Mouse (Mus musculus) heart, postnatal 4 days (tissue): ENCODE results near the gene Ndufa1. TPM values are rescaled to one million over a fixed set of nuclear protein-coding genes. Genes with fewer than 3 reads are reported as not detected.
A peak's percentile ranks its signal among the peaks of the same experiment; 100 is the strongest.
"Not testable (repeated sequence)": the region's sequence is repeated elsewhere in the genome, so short reads cannot be mapped to it uniquely, and the experiment has no call there.

Experiments used
- DNase-seq: peaks from one replicate; pipeline ENCODE4 v3.0.0; 2021
- total RNA-seq, 2 experiments: library from RNA; stranded (reverse); gene quantifications; 2 replicates each; pipeline ENCODE4 v1.2.3; 2021

The Ndufa1 gene
- 100 to 1,000 TPM; 565 to 671 TPM for total RNA-seq

GRCm38 (mm10) chrX:37191105-37191743, at the start of gene Ndufa1, which contains the start of gene Rnf113a1:
Gene Ndufa1, minus strand, starts transcription at chrX:37191163.
Gene Rnf113a1, plus strand, starts transcription at chrX:37191245.
- peak; percentile 83 for DNase-seq

DNA sequence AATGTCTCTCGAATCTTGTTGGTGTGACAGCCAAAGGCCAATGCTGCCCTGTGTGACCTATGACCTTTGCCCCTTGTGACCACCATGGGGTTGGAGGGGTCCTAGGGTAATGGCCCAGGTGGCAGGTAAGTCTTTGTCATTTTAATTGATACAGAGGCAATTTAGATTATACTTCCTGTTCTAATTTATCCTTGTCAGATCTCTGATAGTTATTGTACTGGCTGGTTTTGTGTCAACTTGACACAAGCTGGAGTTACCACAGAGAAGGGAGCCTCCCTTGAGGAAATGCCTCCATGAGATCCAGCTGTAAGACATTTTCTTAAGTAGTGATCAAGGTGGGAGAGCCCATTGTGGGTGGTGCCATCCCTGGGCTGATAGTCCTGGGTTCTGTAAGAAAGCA, 31.2 kb upstream of the Ndufa1 start, which contains the start of gene Rhox1:
TSS of gene Rhox1 (minus strand) at position 101 of the 400 bp plus-strand sequence.
- DNase-seq: not testable (repeated sequence)

DNA sequence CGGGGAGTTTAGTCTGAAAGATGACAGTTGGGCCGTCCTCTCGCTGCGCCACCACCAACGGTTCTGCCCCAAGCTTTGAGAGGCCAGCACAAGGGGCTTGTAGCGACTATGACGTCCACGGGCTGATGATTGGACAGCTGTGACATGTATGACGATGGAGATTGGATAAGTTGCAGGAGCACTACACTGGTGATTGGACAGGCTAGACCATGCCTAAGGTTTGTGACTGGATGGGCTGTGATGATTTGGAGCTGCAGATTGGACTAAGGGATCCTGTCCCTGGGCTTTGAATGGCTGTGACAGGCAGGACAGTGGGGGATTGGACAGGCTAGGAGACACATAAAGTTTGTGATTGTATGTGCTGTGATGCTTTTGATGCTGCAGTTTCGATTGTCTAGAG, 20.0 kb upstream of the Ndufa1 start, which contains the start of gene Gm9:
TSS of gene Gm9 (minus strand) at position 101 of the 400 bp plus-strand sequence.
- no peak for DNase-seq

GRCm38 (mm10) chrX:37198676-37199075, 7.7 kb upstream of the Ndufa1 start:
- no peak for DNase-seq

- DNase-seq: no peak
These were observed 899 bp upstream of the Ndufa1 start for GRCm38 (mm10) chrX:37191744-37192379.

- no peak for DNase-seq
These were observed 233 bp downstream of the Ndufa1 start for GRCm38 (mm10) chrX:37190755-37191104.

DNA sequence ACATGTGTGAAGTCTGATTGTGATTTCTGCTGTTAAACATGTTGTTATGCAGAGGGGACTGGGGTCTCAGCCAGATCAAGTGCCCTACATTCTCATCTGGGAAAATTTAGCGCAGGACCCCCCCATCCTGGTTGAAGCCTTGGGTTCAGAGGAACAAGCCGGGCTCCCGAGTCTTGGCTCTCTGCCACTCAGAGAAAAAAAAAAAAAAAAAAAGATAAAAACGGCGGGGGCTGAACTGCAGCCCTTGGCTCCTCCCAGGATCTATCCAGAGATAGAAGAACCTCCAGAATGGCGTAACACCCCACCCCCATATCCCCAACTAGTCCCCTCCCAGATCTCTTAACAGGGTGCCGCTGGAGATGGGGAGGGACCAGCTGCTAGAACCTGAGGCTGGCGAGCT, 6.6 kb downstream of the Ndufa1 start:
- not testable (repeated sequence) for DNase-seq

GRCm38 (mm10) chrX:37168742-37169141, 22.2 kb downstream of the Ndufa1 start, which contains the start of gene Akap14:
Gene Akap14, minus strand, starts transcription at chrX:37168842.
- no peak for DNase-seq

DNA sequence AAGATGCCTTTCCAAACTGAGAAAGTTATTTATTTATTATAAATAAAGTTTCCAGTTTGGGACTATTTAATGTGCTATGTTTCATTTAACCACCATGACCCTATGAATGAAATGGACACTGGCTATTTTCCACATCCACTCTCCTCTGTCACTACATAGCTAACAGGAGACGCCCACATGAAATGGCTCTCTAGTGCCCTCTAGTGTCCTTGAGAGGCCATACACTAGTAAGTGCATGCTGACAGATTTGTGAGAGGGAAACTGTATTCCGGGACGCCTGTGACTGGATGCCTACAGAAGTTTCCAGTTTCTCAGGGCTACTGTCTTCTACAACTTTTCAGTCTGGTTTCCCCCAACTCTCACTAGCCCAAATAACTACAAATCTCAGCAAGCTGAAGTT, 23.9 kb downstream of the Ndufa1 start:
- peak; percentile 53 for DNase-seq

GRCm38 (mm10) chrX:37163115-37163514, 27.8 kb downstream of the Ndufa1 start:
- DNase-seq: no peak

GRCm38 (mm10) chrX:37161169-37161568, 29.8 kb downstream of the Ndufa1 start:
- DNase-seq: no peak

- DNase-seq: peak; percentile 8
These were observed 33.1 kb downstream of the Ndufa1 start for GRCm38 (mm10) chrX:37157839-37158238.

DNA sequence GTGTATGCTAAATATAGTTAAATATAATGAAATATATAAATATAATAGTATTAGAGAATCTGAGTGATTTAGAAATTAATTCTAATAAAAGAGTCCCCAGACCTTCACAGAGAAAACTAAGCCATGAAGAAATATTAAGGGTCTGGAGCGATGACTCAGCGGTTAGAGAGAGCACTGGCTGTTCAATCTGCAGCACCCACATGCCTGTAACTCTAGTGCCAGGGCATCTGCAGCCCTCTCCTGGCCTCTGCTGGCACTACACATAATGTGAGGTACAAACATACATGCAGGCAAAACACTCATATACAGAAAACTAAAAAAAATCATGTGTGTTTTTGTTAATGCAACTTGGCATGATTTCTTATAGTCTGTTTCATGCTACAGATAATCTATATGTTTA, 46.0 kb downstream of the Ndufa1 start:
- no peak for DNase-seq

DNA sequence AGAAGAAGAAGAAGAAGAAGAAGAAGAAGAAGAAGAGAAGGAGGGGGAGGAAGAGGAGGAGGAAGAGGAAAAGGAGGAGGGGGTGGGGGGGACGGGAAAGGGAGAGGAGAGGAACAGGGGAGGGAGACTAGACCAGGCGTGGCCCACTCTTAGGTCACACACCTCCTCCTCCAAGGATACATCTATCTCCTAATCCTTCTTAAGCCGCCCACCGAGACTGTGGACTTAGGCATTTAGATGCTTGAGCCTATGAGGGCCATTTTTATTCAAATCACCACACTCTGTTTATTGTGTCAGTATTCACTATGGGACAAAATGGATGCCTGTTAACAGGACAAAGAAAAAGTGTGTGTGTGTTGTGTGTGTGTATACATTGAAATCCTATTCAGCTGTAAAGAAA, 46.5 kb downstream of the Ndufa1 start:
- DNase-seq: not testable (repeated sequence)

- no peak for DNase-seq
These were observed 49.2 kb downstream of the Ndufa1 start for GRCm38 (mm10) chrX:37141732-37142131.

Other genes with a start within 250 kb of the Ndufa1 start
- 10 to 100 TPM; 44.5 to 47.9 TPM for gene Sept6, start 199.4 kb downstream of the Ndufa1 start, total RNA-seq
- not detected for gene Sowahd, start 142.3 kb downstream of the Ndufa1 start, total RNA-seq
- 100 to 1,000 TPM; 610 to 627 TPM for gene Rpl39, start 105.8 kb downstream of the Ndufa1 start, total RNA-seq
- 10 to 100 TPM in 1 of 2 experiments, 1 to 10 TPM in 1; 9.6 to 11.0 TPM for gene Upf3b, start 80.8 kb downstream of the Ndufa1 start, total RNA-seq
- 10 to 100 TPM; 14.2 to 15.1 TPM for gene Nkap, start 64.4 kb downstream of the Ndufa1 start, total RNA-seq
- gene Akap14, start 22.3 kb downstream of the Ndufa1 start, total RNA-seq: not detected
- gene Rnf113a1, start 82 bp upstream of the Ndufa1 start, total RNA-seq: 1 to 10 TPM; 3.1 to 3.7 TPM
- gene Gm9, start 19.9 kb upstream of the Ndufa1 start, total RNA-seq: not detected
- not detected for gene Rhox1, start 31.1 kb upstream of the Ndufa1 start, total RNA-seq
- gene Rhox2a, start 53.8 kb upstream of the Ndufa1 start, total RNA-seq: not detected
- not detected for gene Rhox3a, start 58.8 kb upstream of the Ndufa1 start, total RNA-seq
- not detected for gene Rhox4a, start 74.2 kb upstream of the Ndufa1 start, total RNA-seq
- not detected for gene Rhox3a2, start 188.9 kb upstream of the Ndufa1 start, total RNA-seq
- gene Rhox4a2, start 199.7 kb upstream of the Ndufa1 start, total RNA-seq: not detected
- not detected for gene Rhox2b, start 220.9 kb upstream of the Ndufa1 start, total RNA-seq
- gene Rhox4b, start 241.3 kb upstream of the Ndufa1 start, total RNA-seq: not detected